Mouse (Mus musculus): ENCODE data around the gene Gli1.

- TF ChIP-seq SRF (IDR thresholded peaks at IDR 0.05; ENCODE audit: control insufficient read depth, insufficient read length, low read depth) (no peak), USF1 (IDR thresholded peaks at IDR 0.05; ENCODE audit: low read depth) (no peak), MAX (IDR thresholded peaks at IDR 0.05; ENCODE audit: low read depth) (peak; percentile 53), TCF12 (IDR thresholded peaks at IDR 0.05; ENCODE audit: insufficient read depth, poor library complexity, severe bottlenecking) (no peak), POLR2A (IDR thresholded peaks at IDR 0.05; ENCODE audit: insufficient read length, low read depth) (peak; percentile 48), POLR2AphosphoS2 (IDR thresholded peaks at IDR 0.05; ENCODE audit: insufficient read length, low read depth) (peak; percentile 71), CEBPB (IDR thresholded peaks at IDR 0.05; ENCODE audit: insufficient read depth, poor library complexity, severe bottlenecking) (no peak), E2F4 (IDR thresholded peaks at IDR 0.05; ENCODE audit: insufficient read depth) (no peak), MYOD1 (IDR thresholded peaks at IDR 0.05; ENCODE audit: control insufficient read depth in 1 of 3, insufficient read length in 2 of 3, low read depth in 2 of 3) (no peak), TCF3 (IDR thresholded peaks at IDR 0.05; ENCODE audit: insufficient read length, low read depth) (no peak), REST (IDR thresholded peaks at IDR 0.05; ENCODE audit: insufficient read depth, insufficient read length) (no peak)
Measured at GRCm38 (mm10) chr10:127312356-127312676, 29.5 kb downstream of the Gli1 start.

Measured in myocyte (in vitro differentiated cells).